Mouse (Mus musculus) testis, adult 2 months (tissue): ENCODE measurements around the gene Dennd2a.

Experiments
- CTCF ChIP-seq: fragments of 200-500 bp; IDR thresholded peaks from 2 replicates; pipeline ENCODE4 v1.5.1; 2012; ENCODE audit warnings: low read depth, mild to moderate bottlenecking, inconsistent platforms, low read length, moderate library complexity; ENCODE audit not compliant: control insufficient read depth, insufficient read depth, insufficient replicate concordance
- POLR2A ChIP-seq: fragments of 200-500 bp; IDR thresholded peaks from 2 replicates; pipeline ENCODE4 v1.6.1; 2012; ENCODE audit warnings: low read depth, mild to moderate bottlenecking, inconsistent platforms, low read length, moderate library complexity; ENCODE audit not compliant: control insufficient read depth

DNA sequence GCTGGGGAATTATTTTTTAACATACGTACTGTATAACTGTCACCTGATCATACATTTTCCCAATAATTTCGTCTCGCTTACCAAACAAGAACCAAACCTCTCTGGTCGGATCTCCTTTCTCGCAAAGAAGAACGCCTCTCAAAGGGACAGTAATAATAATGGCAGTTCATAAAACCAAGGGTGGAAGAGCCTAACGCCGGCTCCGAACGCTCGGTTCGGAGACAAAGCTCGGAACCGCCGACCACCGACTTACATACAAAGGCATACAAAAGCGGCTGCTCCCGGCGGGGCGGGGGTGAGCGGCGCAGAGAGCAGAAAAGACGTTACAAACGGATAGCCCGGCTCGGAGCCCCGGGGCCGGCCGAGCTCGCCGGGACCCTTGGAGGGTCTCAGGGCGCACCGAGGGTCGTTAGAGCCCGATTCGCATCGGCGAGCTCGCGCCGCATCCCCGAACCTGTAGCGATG lies 138.2 kb downstream of the Dennd2a start:
- TF ChIP-seq POLR2A, result no peak
- TF ChIP-seq CTCF, result no peak
